Mouse (Mus musculus) myocyte (in vitro differentiated cells): Measurements from ENCODE around the gene Gmds.

ENCODE experiments used
- POLR2A ChIP-seq: IDR thresholded peaks from one replicate; pipeline ENCODE4 v1.6.1; 2011; ENCODE audit warnings: low read depth, mild to moderate bottlenecking, control low read depth, moderate library complexity; ENCODE audit not compliant: insufficient read length
- USF1 ChIP-seq: IDR thresholded peaks from one replicate; pipeline ENCODE4 v1.6.1; 2011; ENCODE audit warnings: low read depth, mild to moderate bottlenecking, control low read depth, moderate library complexity

GRCm38 (mm10) chr13:32242200-32242599, 96.3 kb downstream of the Gmds start:
- TF ChIP-seq USF1 = no peak
- no peak for TF ChIP-seq POLR2A
